Mouse (Mus musculus): ENCODE measurements around the gene Stx2.

Stx2 gene

GRCm38 (mm10) chr5:128952291-128953195 lies 55.8 kb downstream of the Stx2 start:
- DNase-seq: peak in 1 of 2 experiments; percentile 9

- DNase-seq: no peak
Observed at GRCm38 (mm10) chr5:128951472-128951871, 56.9 kb downstream of the Stx2 start.

GRCm38 (mm10) chr5:128947093-128947492 lies 61.3 kb downstream of the Stx2 start:
- peak; percentile 20 to 57 for DNase-seq

GRCm38 (mm10) chr5:128940436-128940835 lies 67.9 kb downstream of the Stx2 start:
- no peak for DNase-seq

- DNase-seq: peak; percentile 84 to 88
Observed at GRCm38 (mm10) chr5:128935359-128935899, 72.9 kb downstream of the Stx2 start.
